Comparison of ENCODE assay signal across 13 mouse cellular contexts in the genomic region with DNA sequence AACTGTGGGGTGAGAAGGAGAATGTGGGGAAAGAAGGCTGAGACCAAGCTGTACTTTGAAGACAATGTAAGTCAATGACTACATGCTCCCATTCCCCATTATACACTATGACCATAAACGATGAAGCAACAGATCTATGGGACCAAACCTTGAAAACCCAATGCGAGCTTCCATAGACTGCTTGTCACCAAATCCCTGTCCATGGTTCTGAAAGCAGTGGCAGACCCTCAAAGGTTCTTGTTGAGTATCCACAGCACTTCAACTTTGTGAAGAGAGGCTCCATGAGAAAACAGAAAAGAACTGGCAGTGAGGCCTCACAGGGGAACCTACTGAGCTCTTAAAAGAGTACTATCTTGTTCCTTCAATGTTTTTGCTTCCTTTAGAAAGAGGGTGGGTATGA.
DNase-seq lines count a peak whose midpoint lies in the region; ATAC-seq and TF ChIP-seq lines count a peak whose summit lies in the region.
"Had no signal": no experiment of that assay in that cellular context is flagged by ENCODE, and none has a peak within 500 bp of the region (broad histone marks: within the 10 kb centered on the region; RNA-seq: fewer than 3 reads in every experiment).

No protein-coding gene starts in this region.

- WGBS in hindbrain, embryonic 14.5 days, result 81% methylated on average over 2 of the region's 2 CpGs
- WGBS in hindbrain, embryonic 12.5 days, result 70% methylated on average over 2 of the region's 2 CpGs
- WGBS in limb, embryonic 10.5 days, result 74% methylated on average over 2 of the region's 2 CpGs

- no peaks in the 10 kb centered on the region for H3K36me3 ChIP-seq in hindbrain, embryonic 14.5 days (replicated peaks; ENCODE audit: control insufficient read depth, insufficient read depth)
- no peaks in the 10 kb centered on the region for H3K36me3 ChIP-seq in hindbrain, embryonic 12.5 days
- H3K36me3 ChIP-seq in CH12.LX (replicated peaks in 1 of 2; ENCODE audit: control insufficient read depth in 1 of 2, insufficient read depth in 1 of 2, low read length in 1 of 2), result no peaks in the 10 kb centered on the region
- no peaks in the 10 kb centered on the region for H3K36me3 ChIP-seq in limb, embryonic 10.5 days
- H3K36me3 ChIP-seq: liver, embryonic 12.5 days had no signal

- dilution Hi-C loops in CH12.LX (cut with MboI; ENCODE audit: extremely low pct_ligation_motif_present, extremely low pct_unique_long_range_greater_than_20kb, low sequenced_read_pairs), result no loop called here

- no peaks in the 10 kb centered on the region for H3K79me2 ChIP-seq in CH12.LX (replicated peaks; ENCODE audit: control insufficient read depth, extremely low read depth, insufficient read depth, poor library complexity, severe bottlenecking)

- TF ChIP-seq CTCF in CH12.LX (conservative IDR thresholded peaks at IDR 0.05 in 1 of 2, IDR thresholded peaks at IDR 0.05 in 1 of 2; ENCODE audit: low read depth in 2 of 2, low read length in 2 of 2), result no peak

- H3K27ac ChIP-seq in hindbrain, embryonic 14.5 days, result no peak overlapping the region
- H3K27ac ChIP-seq in hindbrain, embryonic 12.5 days, result no peak overlapping the region
- H3K27ac ChIP-seq in CH12.LX (ENCODE audit: insufficient read depth, low read depth), result no peak overlapping the region
- H3K27ac ChIP-seq in limb, embryonic 10.5 days, result no peak overlapping the region
- H3K27ac ChIP-seq: liver, embryonic 12.5 days had no signal

- TF ChIP-seq RAD21 in CH12.LX (IDR thresholded peaks at IDR 0.05; ENCODE audit: low read depth, low read length), result no peak

- no peak for ATAC-seq in hindbrain, embryonic 14.5 days (ENCODE audit: low FRiP score)
- no peak for ATAC-seq in hindbrain, embryonic 12.5 days (ENCODE audit: low FRiP score)
- no peak for ATAC-seq in megakaryocyte, adult 5-6 weeks (ENCODE audit: poor library complexity, severe bottlenecking)
- no peak for ATAC-seq in erythroblast, adult 5-6 weeks (replicated peaks; ENCODE audit: low FRiP score, poor library complexity, severe bottlenecking)
- ATAC-seq: liver, embryonic 12.5 days had no signal

- TF ChIP-seq EP300 in CH12.LX (IDR thresholded peaks at IDR 0.05; ENCODE audit: low read length), result no peak

- no peaks in the 10 kb centered on the region for H3K4me1 ChIP-seq in hindbrain, embryonic 14.5 days (replicated peaks; ENCODE audit: control insufficient read depth, insufficient read depth, low read length)
- H3K4me1 ChIP-seq in hindbrain, embryonic 12.5 days, result no peaks in the 10 kb centered on the region
- H3K4me1 ChIP-seq in CH12.LX (ENCODE audit: control insufficient read depth in 1 of 2, insufficient read depth in 2 of 2), result no peaks in the 10 kb centered on the region
- no peaks in the 10 kb centered on the region for H3K4me1 ChIP-seq in limb, embryonic 10.5 days
- H3K4me1 ChIP-seq: liver, embryonic 12.5 days had no signal

- H3K9me3 ChIP-seq in hindbrain, embryonic 14.5 days (ENCODE audit: control insufficient read depth, low read length), result no peaks in the 10 kb centered on the region
- H3K9me3 ChIP-seq in hindbrain, embryonic 12.5 days (replicated peaks), result no peaks in the 10 kb centered on the region
- no peaks in the 10 kb centered on the region for H3K9me3 ChIP-seq in CH12.LX (replicated peaks; ENCODE audit: low read length)
- no peaks in the 10 kb centered on the region for H3K9me3 ChIP-seq in limb, embryonic 10.5 days (replicated peaks)
- H3K9me3 ChIP-seq: liver, embryonic 12.5 days had no signal

- no peak overlapping the region for H3K4me3 ChIP-seq in hindbrain, embryonic 14.5 days (replicated peaks; ENCODE audit: low read length)
- no peak overlapping the region for H3K4me3 ChIP-seq in hindbrain, embryonic 12.5 days
- no peak overlapping the region for H3K4me3 ChIP-seq in CH12.LX (replicated peaks in 1 of 3; ENCODE audit: low read depth in 2 of 3, low read length in 2 of 3, poor library complexity in 1 of 3)
- H3K4me3 ChIP-seq in limb, embryonic 10.5 days, result no peak overlapping the region
- H3K4me3 ChIP-seq: liver, embryonic 12.5 days had no signal

- no peak for TF ChIP-seq POLR2A in CH12.LX (IDR thresholded peaks at IDR 0.05; ENCODE audit: low read depth, low read length)

- peak; percentile 28 for DNase-seq in hindbrain, embryonic 14.5 days (ENCODE audit: low spot score)
- DNase-seq in CH12.LX (ENCODE audit: extremely low read depth) (peak; percentile 45), adipocyte (ENCODE audit: low spot score) (peak; percentile 9)
- peak; percentile 43 for DNase-seq in limb, embryonic 10.5 days (ENCODE audit: low spot score)
- DNase-seq in cerebellum, postnatal 36 days, result no peak
- DNase-seq: cerebellum, adult 11 months; kidney, adult 11 months; thymus, postnatal 4 days had no signal

- H3K4me2 ChIP-seq in hindbrain, embryonic 14.5 days (replicated peaks), result no peak overlapping the region
- H3K4me2 ChIP-seq in hindbrain, embryonic 12.5 days (replicated peaks), result no peak overlapping the region
- H3K4me2 ChIP-seq in CH12.LX (ENCODE audit: insufficient read depth, low read depth, poor library complexity, severe bottlenecking), result no peak overlapping the region
- H3K4me2 ChIP-seq: heart, embryonic 11.5 days; liver, embryonic 12.5 days had no signal

- no peak overlapping the region for H3K9ac ChIP-seq in hindbrain, embryonic 14.5 days
- H3K9ac ChIP-seq in hindbrain, embryonic 12.5 days, result no peak overlapping the region
- H3K9ac ChIP-seq in CH12.LX (ENCODE audit: insufficient read depth, low read depth), result no peak overlapping the region
- H3K9ac ChIP-seq: liver, embryonic 12.5 days had no signal

- in situ Hi-C loops in CH12.LX (cut with MboI; ENCODE audit: low pct_ligation_motif_present, low pct_unique_long_range_greater_than_20kb, low sequenced_read_pairs), result no loop called here

- no peaks in the 10 kb centered on the region for H3K27me3 ChIP-seq in hindbrain, embryonic 14.5 days (ENCODE audit: control insufficient read depth, insufficient read depth, low read length)
- H3K27me3 ChIP-seq in hindbrain, embryonic 12.5 days, result no peaks in the 10 kb centered on the region
- H3K27me3 ChIP-seq in CH12.LX (replicated peaks), result no peaks in the 10 kb centered on the region
- no peaks in the 10 kb centered on the region for H3K27me3 ChIP-seq in limb, embryonic 10.5 days (ENCODE audit: low read depth, poor library complexity, severe bottlenecking)
- H3K27me3 ChIP-seq: liver, embryonic 12.5 days had no signal

TF ChIP-seq in CH12.LX, 34 proteins besides CTCF, POLR2A, EP300 and RAD21:
- TF ChIP-seq JUN (IDR thresholded peaks at IDR 0.05; ENCODE audit: insufficient read depth, low read depth, low read length) (no peak), ZNF384 (IDR thresholded peaks at IDR 0.05; ENCODE audit: low read depth, low read length) (no peak), MAX (IDR thresholded peaks at IDR 0.05; ENCODE audit: low read length) (no peak), ZMIZ1 (IDR thresholded peaks at IDR 0.05; ENCODE audit: low read depth, low read length) (no peak), ETS1 (conservative IDR thresholded peaks at IDR 0.05; ENCODE audit: low read depth, low read length) (no peak)
TF ChIP-seq in CH12.LX: peak in this region for 0.

Comparison
In these comparisons a context has a peak if more than half of its experiments do, and no peak if none do; other contexts are left out.
1. DNase-seq: peak in hindbrain, embryonic 14.5 days (single experiment), CH12.LX (single experiment), adipocyte (single experiment) and limb, embryonic 10.5 days (single experiment); none in cerebellum, postnatal 36 days (0 of 2).